Mouse (Mus musculus) layer of hippocampus, adult 9-11 months (tissue): Measurements from ENCODE around the gene Prpf19.

ENCODE experiments used
- DNase-seq: peaks from one replicate; pipeline ENCODE4 v3.0.0; 2022

Gene Prpf19

GRCm38 (mm10) chr19:10895016-10895528 is at the start of gene Prpf19:
Gene Prpf19, plus strand, starts transcription at chr19:10895231.
- DNase-seq: peak; percentile 97

GRCm38 (mm10) chr19:10845454-10845853 is 49.6 kb upstream of the Prpf19 start:
- no peak for DNase-seq

GRCm38 (mm10) chr19:10846150-10846549 is 48.9 kb upstream of the Prpf19 start:
- no peak for DNase-seq

GRCm38 (mm10) chr19:10847311-10848087 is 47.5 kb upstream of the Prpf19 start:
- DNase-seq: no peak

GRCm38 (mm10) chr19:10855422-10855821 is 39.6 kb upstream of the Prpf19 start:
- no peak for DNase-seq

GRCm38 (mm10) chr19:10856520-10856919 is 38.5 kb upstream of the Prpf19 start:
- no peak for DNase-seq

- no peak for DNase-seq
Measured at GRCm38 (mm10) chr19:10860072-10860497, 34.9 kb upstream of the Prpf19 start.

GRCm38 (mm10) chr19:10866351-10866750 is 28.7 kb upstream of the Prpf19 start:
- DNase-seq: no peak

GRCm38 (mm10) chr19:10867946-10868622 is 26.9 kb upstream of the Prpf19 start:
- no peak for DNase-seq

GRCm38 (mm10) chr19:10868623-10869141 is 26.3 kb upstream of the Prpf19 start:
- DNase-seq: no peak

GRCm38 (mm10) chr19:10869241-10869885 is 25.7 kb upstream of the Prpf19 start:
- DNase-seq: peak; percentile 86

- no peak for DNase-seq
Measured at GRCm38 (mm10) chr19:10869886-10870527, 25.0 kb upstream of the Prpf19 start, which contains the start of gene Tmem132a. Gene Tmem132a, minus strand, starts transcription at chr19:10869940.

- DNase-seq: no peak
Measured at GRCm38 (mm10) chr19:10870676-10871075, 24.4 kb upstream of the Prpf19 start.

GRCm38 (mm10) chr19:10871328-10871961 is 23.6 kb upstream of the Prpf19 start:
- no peak for DNase-seq

GRCm38 (mm10) chr19:10878201-10878837 is 16.7 kb upstream of the Prpf19 start:
- peak; percentile 45 for DNase-seq

GRCm38 (mm10) chr19:10880085-10880974 is 14.7 kb upstream of the Prpf19 start:
- DNase-seq: peak; percentile 65

- no peak for DNase-seq
Measured at GRCm38 (mm10) chr19:10880975-10881425, 14.0 kb upstream of the Prpf19 start.

- DNase-seq: peak; percentile 95
Measured at GRCm38 (mm10) chr19:10881426-10882154, 13.4 kb upstream of the Prpf19 start, which contains the start of gene Tmem109. Gene Tmem109, minus strand, starts transcription at chr19:10882001.

GRCm38 (mm10) chr19:10892201-10892600 is 2.8 kb upstream of the Prpf19 start:
- DNase-seq: no peak

- DNase-seq: no peak
Measured at GRCm38 (mm10) chr19:10895708-10896107, 677 bp downstream of the Prpf19 start.
